Comparison of ENCODE assay signal across 28 mouse cellular contexts in genomic region chr7:133604427-133605081, GRCm38 (mm10). TPM values are rescaled to one million over a fixed set of nuclear protein-coding genes. Genes with fewer than 3 reads are reported as not detected.
DNase-seq lines count a peak whose midpoint lies in the region; ATAC-seq lines count a peak whose summit lies in the region.
"Had no signal": no experiment of that assay in that cellular context is flagged by ENCODE, and none has a peak within 500 bp of the region (broad histone marks: within the 10 kb centered on the region; RNA-seq: fewer than 3 reads in every experiment).

No protein-coding gene starts in this region.

- peak overlapping the region; percentile 26; the same call in 1 of the 2 replicates for H3K4me2 ChIP-seq in lung, embryonic 16.5 days (ENCODE audit: low read depth, low read length)
- H3K4me2 ChIP-seq in intestine, embryonic 16.5 days (ENCODE audit: low read depth, low read length) = peak overlapping the region; percentile 17
- H3K4me2 ChIP-seq in stomach, embryonic 15.5 days = peak overlapping the region; percentile 19; the same call in 1 of the 2 replicates
- H3K4me2 ChIP-seq in midbrain, embryonic 13.5 days (replicated peaks) = no peak overlapping the region
- H3K4me2 ChIP-seq: embryonic facial prominence, embryonic 13.5 days; forebrain, embryonic 13.5 days; hindbrain, embryonic 14.5 days had no signal

- no peak overlapping the region for H3K4me3 ChIP-seq in lung, embryonic 16.5 days (ENCODE audit: low read length)
- no peak overlapping the region for H3K4me3 ChIP-seq in intestine, embryonic 16.5 days (ENCODE audit: low read length)
- H3K4me3 ChIP-seq in stomach, embryonic 15.5 days (replicated peaks) = no peak overlapping the region
- H3K4me3 ChIP-seq in midbrain, embryonic 13.5 days (replicated peaks) = no peak overlapping the region
- H3K4me3 ChIP-seq: embryonic facial prominence, embryonic 13.5 days; forebrain, embryonic 13.5 days; heart, embryonic 10.5 days; hindbrain, embryonic 10.5 days had no signal

- H3K27ac ChIP-seq in lung, embryonic 16.5 days (ENCODE audit: low read length) = no peak overlapping the region
- H3K27ac ChIP-seq in intestine, embryonic 16.5 days (ENCODE audit: low read length) = no peak overlapping the region
- H3K27ac ChIP-seq in stomach, embryonic 15.5 days = no peak overlapping the region
- H3K27ac ChIP-seq in midbrain, embryonic 13.5 days = no peak overlapping the region
- H3K27ac ChIP-seq: embryonic facial prominence, embryonic 13.5 days; forebrain, embryonic 13.5 days; heart, embryonic 10.5 days; hindbrain, embryonic 10.5 days; hindbrain, embryonic 14.5 days had no signal

- no peaks in the 10 kb centered on the region for H3K4me1 ChIP-seq in lung, embryonic 16.5 days (replicated peaks; ENCODE audit: control insufficient read depth, insufficient read depth, low read length)
- 0 out of 2 replicates have a peak, but pooled peaks cover 6% of the 10 kb centered on the region for H3K4me1 ChIP-seq in intestine, embryonic 16.5 days (ENCODE audit: control insufficient read depth, insufficient read depth, low read length)
- no peaks in the 10 kb centered on the region for H3K4me1 ChIP-seq in stomach, embryonic 15.5 days
- peaks cover 26% of the 10 kb centered on the region for H3K4me1 ChIP-seq in midbrain, embryonic 13.5 days (replicated peaks)
- H3K4me1 ChIP-seq: heart, embryonic 10.5 days had no signal

- intact Hi-C loops in heart, postnatal 25 days (cut with DNase I) = no loop called here

- H3K36me3 ChIP-seq in lung, embryonic 16.5 days (ENCODE audit: control insufficient read depth, insufficient read depth, low read length) = no peaks in the 10 kb centered on the region
- no peaks in the 10 kb centered on the region for H3K36me3 ChIP-seq in intestine, embryonic 16.5 days (ENCODE audit: control insufficient read depth, insufficient read depth, low read length)
- no peaks in the 10 kb centered on the region for H3K36me3 ChIP-seq in stomach, embryonic 15.5 days
- no peaks in the 10 kb centered on the region for H3K36me3 ChIP-seq in midbrain, embryonic 13.5 days
- H3K36me3 ChIP-seq: embryonic facial prominence, embryonic 13.5 days; heart, embryonic 10.5 days; hindbrain, embryonic 10.5 days had no signal

- no peaks in the 10 kb centered on the region for H3K27me3 ChIP-seq in lung, embryonic 16.5 days (ENCODE audit: control insufficient read depth, insufficient read depth, low read depth, low read length)
- H3K27me3 ChIP-seq in intestine, embryonic 16.5 days (replicated peaks; ENCODE audit: control insufficient read depth, insufficient read depth, low read length) = no peaks in the 10 kb centered on the region
- no peaks in the 10 kb centered on the region for H3K27me3 ChIP-seq in stomach, embryonic 15.5 days (replicated peaks)
- no peaks in the 10 kb centered on the region for H3K27me3 ChIP-seq in midbrain, embryonic 13.5 days
- H3K27me3 ChIP-seq: embryonic facial prominence, embryonic 13.5 days; forebrain, embryonic 13.5 days had no signal

- no peak for DNase-seq in lung, postnatal 14 days
- peak; percentile 20 for DNase-seq in WW6 (ENCODE audit: low read depth, low spot score)
- DNase-seq in kidney, postnatal 36 days = no peak
- no peak for DNase-seq in heart, postnatal 25 days (ENCODE audit: low spot score)
- DNase-seq: adrenal gland, postnatal 14 days; cerebellum, adult 11-12 months; cerebellum, adult 9-10 months; cerebellum, postnatal 25 days; forebrain, postnatal 0 days; gastrocnemius, postnatal 10 days; heart, adult 18-20 months; heart, postnatal 10 days had no signal

- no peaks in the 10 kb centered on the region for H3K9me3 ChIP-seq in lung, embryonic 16.5 days (ENCODE audit: control insufficient read depth, low read length)
- no peaks in the 10 kb centered on the region for H3K9me3 ChIP-seq in intestine, embryonic 16.5 days (ENCODE audit: control insufficient read depth, low read length)
- no peaks in the 10 kb centered on the region for H3K9me3 ChIP-seq in stomach, embryonic 15.5 days
- H3K9me3 ChIP-seq in midbrain, embryonic 13.5 days = no peaks in the 10 kb centered on the region
- H3K9me3 ChIP-seq: embryonic facial prominence, embryonic 13.5 days; forebrain, embryonic 13.5 days; heart, embryonic 10.5 days; hindbrain, embryonic 10.5 days had no signal

- no peak overlapping the region for H3K9ac ChIP-seq in lung, embryonic 16.5 days (ENCODE audit: low read length)
- H3K9ac ChIP-seq in intestine, embryonic 16.5 days (ENCODE audit: low read depth, low read length) = no peak overlapping the region
- no peak overlapping the region for H3K9ac ChIP-seq in stomach, embryonic 15.5 days
- H3K9ac ChIP-seq in midbrain, embryonic 13.5 days (replicated peaks) = no peak overlapping the region
- H3K9ac ChIP-seq: embryonic facial prominence, embryonic 13.5 days; forebrain, embryonic 13.5 days; forebrain, postnatal 0 days; hindbrain, embryonic 14.5 days had no signal

- WGBS in lung, embryonic 16.5 days = 50% methylated on average over 13 of the region's 13 CpGs
- 36% methylated on average over 13 of the region's 13 CpGs for WGBS in intestine, embryonic 16.5 days
- 44% methylated on average over 13 of the region's 13 CpGs for WGBS in stomach, embryonic 15.5 days
- 84% methylated on average over 13 of the region's 13 CpGs for WGBS in midbrain, embryonic 13.5 days

- ATAC-seq in lung, embryonic 16.5 days (ENCODE audit: low read depth) = no peak
- peak; percentile 88 for ATAC-seq in intestine, embryonic 16.5 days
- ATAC-seq in stomach, embryonic 15.5 days (ENCODE audit: insufficient read depth, low FRiP score, low read depth) = no peak
- no peak for ATAC-seq in midbrain, embryonic 13.5 days
- ATAC-seq: activated CD4-positive, CD25-positive, alpha-beta regulatory T cell, adult 4 months; forebrain, embryonic 13.5 days; forebrain, postnatal 0 days had no signal

RNA-seq across cellular contexts. Expression of gene Tex36, which starts 2.6 kb away (rescaled TPM):
- not detected in 2 replicates for polyA plus RNA-seq in lung, embryonic 16.5 days (2015; fragmentation: Nextera tagmentation; extraction: Ambion mirVana)
- polyA plus RNA-seq in intestine, embryonic 16.5 days (2015; fragmentation: Nextera tagmentation; extraction: Ambion mirVana) = 0.13 TPM in 1 of 2 replicates, not detected in the other
- not detected in 2 replicates for polyA plus RNA-seq in stomach, embryonic 15.5 days (2015; fragmentation: Nextera tagmentation; extraction: Ambion mirVana)
- polyA plus RNA-seq in midbrain, embryonic 13.5 days (2015; fragmentation: Nextera tagmentation; extraction: Ambion mirVana) = 0.16 TPM in 1 of 2 replicates, not detected in the other
- not detected for total RNA-seq in heart, postnatal 25 days (2021)
- total RNA-seq: adrenal gland, adult 18-20 months; adrenal gland, postnatal 14 days; CH12.LX; ES-E14; forebrain, postnatal 0 days; gastrocnemius, postnatal 10 days; gastrocnemius, postnatal 4 days; heart, adult 18-20 months; heart, postnatal 10 days had no signal
- polyA plus RNA-seq: activated CD4-positive, CD25-positive, alpha-beta regulatory T cell, adult 4 months; cortical plate, adult 2 months; embryonic facial prominence, embryonic 13.5 days; forebrain, embryonic 13.5 days; heart, embryonic 10.5 days; heart, embryonic 14.5 days; hindbrain, embryonic 14.5 days had no signal

RNA-seq across cellular contexts. Expression of gene Edrf1, which starts 32.8 kb away (rescaled TPM):
- polyA plus RNA-seq in lung, embryonic 16.5 days (2015; fragmentation: Nextera tagmentation; extraction: Ambion mirVana) = 18.5 and 19.9 TPM in 2 replicates
- 13.7 and 14.1 TPM in 2 replicates for polyA plus RNA-seq in intestine, embryonic 16.5 days (2015; fragmentation: Nextera tagmentation; extraction: Ambion mirVana)
- polyA plus RNA-seq in stomach, embryonic 15.5 days (2015; fragmentation: Nextera tagmentation; extraction: Ambion mirVana) = 17.7 and 19.7 TPM in 2 replicates
- polyA plus RNA-seq in midbrain, embryonic 13.5 days (2015; fragmentation: Nextera tagmentation; extraction: Ambion mirVana) = 22.1 and 25.7 TPM in 2 replicates
- total RNA-seq in heart, postnatal 25 days (2021) = 10 to 100 TPM; 10.9 to 11.8 TPM
